Mouse (Mus musculus): ENCODE data around the gene Nxn. TPM values are rescaled to one million over a fixed set of nuclear protein-coding genes. Genes with fewer than 3 reads are reported as not detected.

The Nxn gene
- polyA plus RNA-seq, 1 experiment from 2014 or later, result 31.5 TPM

DNA sequence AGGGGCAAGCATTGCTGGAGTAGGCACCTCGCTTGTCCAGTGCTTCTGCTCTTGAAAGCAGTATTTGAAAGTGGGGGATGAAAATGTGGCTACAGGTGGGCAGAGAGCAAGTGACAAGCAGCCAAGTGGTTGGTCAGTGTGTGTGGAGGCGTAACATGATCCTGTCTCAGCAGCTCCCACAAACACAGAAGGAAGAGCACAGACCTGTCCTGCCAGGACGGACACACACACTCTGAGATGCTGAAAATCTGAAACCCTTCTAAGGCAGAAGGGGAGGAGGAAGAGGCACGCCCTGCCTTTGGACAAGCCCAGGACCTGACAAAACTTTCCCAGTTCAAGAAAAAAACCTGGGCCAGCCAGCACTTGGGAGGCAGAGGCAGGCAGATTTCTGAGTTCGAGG lies 34.9 kb downstream of the Nxn start:
- no peak for TF ChIP-seq CTCF (IDR thresholded peaks at IDR 0.05; ENCODE audit: low read depth)
- no peaks in the 10 kb centered on the region for H3K27me3 ChIP-seq (ENCODE audit: insufficient read depth, low read length)
- H3K9me3 ChIP-seq (ENCODE audit: low read depth, low read length), result no peaks in the 10 kb centered on the region
- no peak for DNase-seq
- H3K4me1 ChIP-seq (ENCODE audit: insufficient read depth), result peaks cover 14% of the 10 kb centered on the region; the same call in 1 of the 2 replicates
- peaks cover 3% of the 10 kb centered on the region; the same call in 1 of the 2 replicates for H3K36me3 ChIP-seq (ENCODE audit: insufficient read depth)
- ATAC-seq (ENCODE audit: insufficient read depth), result no peak
- H3K4me3 ChIP-seq (ENCODE audit: low read depth, low read length), result no peak overlapping the region
- no peak overlapping the region; the same call in 1 of the 2 replicates for H3K4me2 ChIP-seq
- 68% methylated on average over 5 of the region's 5 CpGs for WGBS
- peak overlapping the region; percentile 26; the same call in 1 of the 2 replicates for H3K27ac ChIP-seq (ENCODE audit: low read depth)
- peak overlapping the region; percentile 13; the same call in 1 of the 2 replicates for H3K9ac ChIP-seq

DNA sequence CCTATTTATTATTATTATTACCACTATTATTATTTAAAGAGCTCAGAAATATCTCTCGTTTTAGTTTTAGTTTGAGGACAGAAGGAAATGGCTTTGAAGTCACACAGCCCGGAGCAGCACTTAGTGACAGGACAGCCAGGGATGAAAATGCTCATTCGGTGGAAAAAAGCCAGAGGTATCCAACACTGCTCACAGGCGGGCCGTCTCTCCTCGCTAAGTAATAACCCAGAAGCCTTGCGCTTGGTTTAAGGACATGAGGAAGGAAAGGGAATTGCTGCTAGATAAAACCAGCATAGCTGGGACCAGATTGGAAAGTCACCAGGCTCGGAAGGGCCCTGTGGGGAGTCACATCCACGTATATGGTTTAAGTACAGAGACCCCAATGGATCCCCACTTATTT lies 35.3 kb downstream of the Nxn start:
- H3K9me3 ChIP-seq (ENCODE audit: low read depth, low read length), result no peaks in the 10 kb centered on the region
- peak overlapping the region; percentile 26; the same call in 1 of the 2 replicates for H3K27ac ChIP-seq (ENCODE audit: low read depth)
- DNase-seq, result peak; percentile 73
- H3K9ac ChIP-seq, result peak overlapping the region; percentile 13; the same call in 1 of the 2 replicates
- H3K4me2 ChIP-seq, result peak overlapping the region; percentile 34; the same call in 1 of the 2 replicates
- peaks cover 3% of the 10 kb centered on the region; the same call in 1 of the 2 replicates for H3K36me3 ChIP-seq (ENCODE audit: insufficient read depth)
- ATAC-seq (ENCODE audit: insufficient read depth), result no peak
- peaks cover 16% of the 10 kb centered on the region; the same call in 1 of the 2 replicates for H3K4me1 ChIP-seq (ENCODE audit: insufficient read depth)
- 18% methylated on average over 9 of the region's 9 CpGs for WGBS
- no peak for TF ChIP-seq CTCF (IDR thresholded peaks at IDR 0.05; ENCODE audit: low read depth)
- H3K4me3 ChIP-seq (ENCODE audit: low read depth, low read length), result no peak overlapping the region
- no peaks in the 10 kb centered on the region for H3K27me3 ChIP-seq (ENCODE audit: insufficient read depth, low read length)

DNA sequence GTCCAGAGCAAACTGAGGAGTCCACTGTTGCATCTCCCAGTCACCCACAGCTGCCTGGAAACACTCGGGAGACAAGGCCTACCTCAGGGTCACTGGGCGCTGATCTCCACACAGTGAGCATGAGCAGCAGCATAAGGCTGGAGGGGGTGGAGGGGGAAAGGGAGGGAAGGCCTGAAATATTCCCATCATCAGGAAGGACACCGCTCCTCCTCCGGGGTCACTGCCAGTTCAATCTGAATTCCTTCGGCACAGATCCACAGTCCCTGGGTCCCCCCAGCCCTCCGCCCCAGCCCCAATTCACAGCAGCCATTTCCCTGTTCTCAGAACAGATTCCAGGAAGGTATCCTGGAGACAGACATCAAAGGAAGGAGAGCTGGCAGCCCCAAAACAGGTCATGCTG lies 35.8 kb downstream of the Nxn start:
- no peak for DNase-seq
- Histone ChIP-seq H3K27me3 (ENCODE audit: insufficient read depth, low read length) (no peaks in the 10 kb centered on the region), H3K27ac (ENCODE audit: low read depth) (peak overlapping the region; percentile 5; the same call in 1 of the 2 replicates), H3K4me3 (ENCODE audit: low read depth, low read length) (no peak overlapping the region), H3K9me3 (ENCODE audit: low read depth, low read length) (no peaks in the 10 kb centered on the region), H3K36me3 (ENCODE audit: insufficient read depth) (peaks cover 3% of the 10 kb centered on the region; the same call in 1 of the 2 replicates), H3K4me1 (ENCODE audit: insufficient read depth) (peaks cover 17% of the 10 kb centered on the region; the same call in 1 of the 2 replicates), H3K9ac (no peak overlapping the region), H3K4me2 (peak overlapping the region; percentile 34; the same call in 1 of the 2 replicates)
- 9% methylated on average over 6 of the region's 6 CpGs for WGBS
- TF ChIP-seq CTCF (IDR thresholded peaks at IDR 0.05; ENCODE audit: low read depth), result no peak
- no peak for ATAC-seq (ENCODE audit: insufficient read depth)

DNA sequence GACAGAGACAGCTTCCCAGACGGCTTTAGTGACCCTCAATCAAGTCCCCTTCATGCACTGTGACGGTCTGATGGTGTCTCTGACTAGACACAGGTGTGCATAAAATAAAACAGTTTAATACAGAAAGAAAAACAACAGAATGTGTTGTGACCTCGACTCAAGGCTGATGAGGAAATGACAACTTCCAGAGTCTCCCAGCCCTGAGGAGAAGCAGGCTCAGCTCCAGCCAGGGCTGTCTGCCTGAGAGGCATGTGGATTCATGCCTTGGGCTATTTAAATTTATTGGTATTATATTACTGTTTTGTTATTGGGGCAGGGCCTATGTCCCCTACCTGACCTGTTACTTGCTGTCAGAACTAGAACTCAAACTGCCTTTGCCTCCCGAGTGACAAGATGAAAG lies 37.5 kb downstream of the Nxn start:
- no peaks in the 10 kb centered on the region for H3K9me3 ChIP-seq (ENCODE audit: low read depth, low read length)
- TF ChIP-seq CTCF (IDR thresholded peaks at IDR 0.05; ENCODE audit: low read depth), result no peak
- no peak overlapping the region for H3K4me3 ChIP-seq (ENCODE audit: low read depth, low read length)
- no peak overlapping the region for H3K4me2 ChIP-seq
- H3K4me1 ChIP-seq (ENCODE audit: insufficient read depth), result peaks cover 28% of the 10 kb centered on the region; the same call in 1 of the 2 replicates
- DNase-seq, result no peak
- H3K27me3 ChIP-seq (ENCODE audit: insufficient read depth, low read length), result no peaks in the 10 kb centered on the region
- H3K27ac ChIP-seq (ENCODE audit: low read depth), result no peak overlapping the region
- peaks cover under 1% of the 10 kb centered on the region; the same call in 1 of the 2 replicates for H3K36me3 ChIP-seq (ENCODE audit: insufficient read depth)
- no peak overlapping the region for H3K9ac ChIP-seq
- WGBS, result 48% methylated on average over 4 of the region's 4 CpGs
- ATAC-seq (ENCODE audit: insufficient read depth), result no peak

DNA sequence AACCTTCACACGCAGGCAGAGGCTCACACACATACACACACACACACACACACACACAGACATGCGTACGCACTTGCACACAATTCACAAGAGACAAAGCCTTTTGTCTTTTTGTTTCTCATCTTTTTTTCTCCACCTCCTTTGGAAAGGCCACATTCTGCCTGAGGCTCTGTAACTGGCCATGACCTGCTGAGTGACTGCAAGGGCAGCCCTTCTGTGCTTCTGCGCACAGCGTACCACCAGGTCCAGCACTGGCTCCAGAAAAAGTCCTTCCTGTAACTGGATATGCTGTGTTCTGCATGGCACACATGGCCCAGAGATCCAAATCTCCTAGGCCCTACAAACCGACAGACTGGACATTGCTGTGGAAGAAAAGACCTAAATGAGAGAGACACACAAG lies 38.7 kb downstream of the Nxn start:
- ATAC-seq (ENCODE audit: insufficient read depth) (no peak), DNase-seq (no peak)
- no peaks in the 10 kb centered on the region for H3K36me3 ChIP-seq (ENCODE audit: insufficient read depth)
- H3K9me3 ChIP-seq (ENCODE audit: low read depth, low read length), result no peaks in the 10 kb centered on the region
- 83% methylated on average over 6 of the region's 6 CpGs for WGBS
- no peak overlapping the region for H3K4me2 ChIP-seq
- H3K4me3 ChIP-seq (ENCODE audit: low read depth, low read length), result no peak overlapping the region
- peaks cover 28% of the 10 kb centered on the region; the same call in 1 of the 2 replicates for H3K4me1 ChIP-seq (ENCODE audit: insufficient read depth)
- no peaks in the 10 kb centered on the region for H3K27me3 ChIP-seq (ENCODE audit: insufficient read depth, low read length)
- TF ChIP-seq CTCF (IDR thresholded peaks at IDR 0.05; ENCODE audit: low read depth), result no peak
- no peak overlapping the region for H3K9ac ChIP-seq
- no peak overlapping the region for H3K27ac ChIP-seq (ENCODE audit: low read depth)

DNA sequence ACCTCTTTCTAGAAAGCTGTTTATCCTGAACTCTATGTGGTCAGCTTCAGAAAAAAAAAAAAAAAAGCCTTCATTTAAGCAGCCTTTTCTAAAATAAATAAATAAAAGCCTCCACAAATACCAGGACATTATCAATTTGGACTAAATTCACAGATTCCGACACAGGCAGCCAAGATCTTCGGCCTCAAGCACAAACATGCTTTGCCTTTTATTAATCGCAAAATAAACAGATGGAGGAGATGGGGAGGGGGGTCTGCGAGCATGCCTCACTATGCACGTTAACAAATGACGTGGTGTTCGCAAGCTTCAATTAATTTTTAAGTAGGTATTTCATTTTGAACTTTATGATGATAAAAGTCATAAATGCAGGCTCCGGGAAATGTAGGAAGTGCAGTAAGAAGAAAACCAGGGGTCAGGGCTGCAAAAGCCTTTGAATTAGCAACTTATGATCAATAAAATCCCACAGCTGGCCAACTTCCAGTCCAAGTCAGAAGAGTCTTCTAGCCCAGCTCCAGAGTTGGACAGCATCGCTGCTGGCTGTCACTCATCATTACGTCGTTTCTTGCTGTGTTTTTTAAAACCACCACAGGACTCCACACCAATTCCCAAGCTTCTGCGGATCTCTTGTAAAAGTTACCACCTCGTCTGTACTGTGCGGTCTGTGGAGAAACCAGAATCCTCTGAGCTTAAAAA lies 40.2 kb downstream of the Nxn start:
- peak overlapping the region; percentile 35 for H3K4me2 ChIP-seq
- no peak for TF ChIP-seq CTCF (IDR thresholded peaks at IDR 0.05; ENCODE audit: low read depth)
- peak; percentile 49; the same call in 1 of the 2 replicates for ATAC-seq (ENCODE audit: insufficient read depth)
- H3K27ac ChIP-seq (ENCODE audit: low read depth), result peak overlapping the region; percentile 72
- DNase-seq, result peak; percentile 84
- no peaks in the 10 kb centered on the region for H3K9me3 ChIP-seq (ENCODE audit: low read depth, low read length)
- H3K4me3 ChIP-seq (ENCODE audit: low read depth, low read length), result no peak overlapping the region
- H3K9ac ChIP-seq, result no peak overlapping the region
- WGBS, result 29% methylated on average over 14 of the region's 14 CpGs
- peaks cover 24% of the 10 kb centered on the region; the same call in 1 of the 2 replicates for H3K4me1 ChIP-seq (ENCODE audit: insufficient read depth)
- no peaks in the 10 kb centered on the region for H3K27me3 ChIP-seq (ENCODE audit: insufficient read depth, low read length)
- no peaks in the 10 kb centered on the region for H3K36me3 ChIP-seq (ENCODE audit: insufficient read depth)

DNA sequence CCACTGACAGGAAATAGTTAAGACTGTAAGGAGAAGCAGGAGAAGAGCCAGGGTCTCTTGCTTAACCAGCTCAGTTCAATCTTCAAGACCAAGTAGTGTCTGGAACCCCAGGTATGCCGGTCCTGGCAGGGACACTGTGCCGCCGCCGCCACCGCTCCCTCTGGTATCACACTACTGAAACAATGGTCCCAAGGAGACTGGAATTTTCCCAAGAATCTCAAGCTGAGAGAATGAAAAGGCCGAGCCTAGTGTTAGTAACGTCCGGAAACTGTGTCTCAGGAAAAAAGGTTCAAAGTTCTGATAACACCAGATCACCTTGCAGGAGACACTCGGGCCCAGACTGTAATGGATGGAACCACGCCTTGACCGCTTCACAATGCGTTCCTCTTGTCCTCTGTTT lies 41.5 kb downstream of the Nxn start:
- TF ChIP-seq CTCF (IDR thresholded peaks at IDR 0.05; ENCODE audit: low read depth), result no peak
- Histone ChIP-seq H3K9ac (no peak overlapping the region), H3K9me3 (ENCODE audit: low read depth, low read length) (no peaks in the 10 kb centered on the region), H3K4me2 (no peak overlapping the region), H3K27me3 (ENCODE audit: insufficient read depth, low read length) (no peaks in the 10 kb centered on the region), H3K4me1 (ENCODE audit: insufficient read depth) (peaks cover 16% of the 10 kb centered on the region; the same call in 1 of the 2 replicates), H3K27ac (ENCODE audit: low read depth) (no peak overlapping the region), H3K36me3 (ENCODE audit: insufficient read depth) (no peaks in the 10 kb centered on the region), H3K4me3 (ENCODE audit: low read depth, low read length) (no peak overlapping the region)
- DNase-seq (no peak), ATAC-seq (ENCODE audit: insufficient read depth) (no peak)
- 59% methylated on average over 12 of the region's 12 CpGs for WGBS
